Mouse (Mus musculus) midbrain, embryonic 16.5 days (tissue): ENCODE measurements around the gene Phactr1. TPM values are rescaled to one million over a fixed set of nuclear protein-coding genes. Genes with fewer than 3 reads are reported as not detected.

Source experiments
- ATAC-seq: fragments of 200-750 bp; cut with Nextera tagmentation; 2 replicates; pipeline ENCODE4 v1.8.0; 2017; ENCODE audit warnings: moderate TSS enrichment
- H3K27ac ChIP-seq: fragments of 300-500 bp; sonication (generic); 2 replicates; pipeline ENCODE4 v1.5.1; 2014; ENCODE audit warnings: mild to moderate bottlenecking, low read length, mixed read lengths
- H3K27me3 ChIP-seq: fragments of 300-500 bp; sonication (generic); 2 replicates; pipeline ENCODE4 v1.6.1; 2014; ENCODE audit warnings: low read depth, low read length, mixed read lengths; ENCODE audit not compliant: control insufficient read depth, insufficient read depth
- H3K36me3 ChIP-seq: fragments of 300-500 bp; sonication (generic); 2 replicates; pipeline ENCODE4 v1.6.1; 2014; ENCODE audit warnings: mild to moderate bottlenecking, low read length, moderate library complexity, mixed read lengths; ENCODE audit not compliant: control insufficient read depth, insufficient read depth
- H3K4me1 ChIP-seq: fragments of 300-500 bp; sonication (generic); 2 replicates; pipeline ENCODE4 v1.6.1; 2014; ENCODE audit warnings: mild to moderate bottlenecking, low read length, mixed read lengths; ENCODE audit not compliant: control insufficient read depth, insufficient read depth
- H3K4me2 ChIP-seq: fragments of 300-500 bp; sonication (generic); 2 replicates; pipeline ENCODE4 v1.6.1; 2014; ENCODE audit warnings: mild to moderate bottlenecking, low read length, mixed read lengths
- H3K4me3 ChIP-seq: fragments of 300-500 bp; sonication (generic); 2 replicates; pipeline ENCODE4 v1.5.1; 2014; ENCODE audit warnings: low read depth, mild to moderate bottlenecking, low read length, moderate library complexity, mixed read lengths
- H3K9ac ChIP-seq: fragments of 300-500 bp; sonication (generic); 2 replicates; pipeline ENCODE4 v1.6.1; 2014; ENCODE audit warnings: low read depth, low read length, mixed read lengths
- H3K9me3 ChIP-seq: fragments of 300-500 bp; sonication (generic); replicated peaks from 2 replicates; pipeline ENCODE4 v1.6.1; 2014; ENCODE audit warnings: mild to moderate bottlenecking, low read length, mixed read lengths; ENCODE audit not compliant: control insufficient read depth, poor library complexity, severe bottlenecking
- WGBS: fragments of 180-500 bp; shearing (Covaris S2); extraction: QIAGEN DNeasy Blood & Tissue Kit; methylation state at CpG from one replicate; pipeline ENCODE4 v1.1.7; 2014; 5-methylcytosine and 5-hydroxymethylcytosine counted together
- polyA plus RNA-seq: library from polyadenylated mRNA; unstranded; fragments of >200 nt; fragmentation: Nextera tagmentation; extraction: Ambion mirVana; gene quantifications from 2 replicates; pipeline ENCODE4 v1.2.1, GENCODE M21; 2015

The Phactr1 gene
- polyA plus RNA-seq, 1 experiment from 2014 or later: 62.5 TPM

DNA sequence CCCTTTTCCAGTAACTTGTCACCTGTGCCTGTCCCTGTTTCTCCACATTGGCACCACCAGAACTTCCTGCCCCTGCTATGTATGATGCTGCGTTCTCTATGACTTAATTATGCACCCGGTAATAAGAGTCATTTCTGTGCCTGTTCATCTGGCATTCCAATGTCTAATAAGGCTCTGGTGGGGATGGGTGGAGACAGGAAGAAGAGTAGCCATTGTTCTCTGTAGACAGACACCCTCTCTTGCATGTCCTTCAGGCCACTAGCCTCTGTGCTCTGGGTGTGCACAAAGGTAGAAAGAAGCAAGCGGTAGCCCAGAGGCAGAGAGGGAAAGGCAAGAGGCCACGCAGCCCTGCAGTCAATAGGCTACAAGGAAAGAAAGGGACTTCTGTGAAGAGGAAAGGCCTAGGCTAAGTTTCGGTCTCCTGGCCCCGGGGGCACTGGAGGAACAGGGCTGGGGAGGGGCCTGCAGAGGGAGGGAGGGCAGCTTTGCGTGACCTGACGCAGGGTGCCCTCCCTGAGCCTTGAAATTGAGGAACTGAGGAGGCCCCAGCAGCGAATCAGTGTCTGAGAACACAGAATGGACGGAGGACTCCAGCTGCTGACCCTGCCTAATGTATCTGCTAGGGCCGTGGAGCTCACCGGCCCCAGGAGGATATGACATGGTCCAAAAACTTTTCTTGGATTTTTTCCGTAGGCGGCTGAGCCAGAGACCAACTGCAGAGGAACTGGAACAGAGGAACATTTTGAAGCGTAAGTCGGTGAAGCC lies 442.1 kb downstream of the Phactr1 start:
- H3K4me3 ChIP-seq: no peak overlapping the region
- H3K27ac ChIP-seq: no peak overlapping the region
- no peak for ATAC-seq
- no peaks in the 10 kb centered on the region for H3K27me3 ChIP-seq
- H3K4me1 ChIP-seq: no peaks in the 10 kb centered on the region
- H3K36me3 ChIP-seq: no peaks in the 10 kb centered on the region
- no peak overlapping the region for H3K9ac ChIP-seq
- no peak overlapping the region for H3K4me2 ChIP-seq
- 68% methylated on average over 16 of the region's 16 CpGs for WGBS
- H3K9me3 ChIP-seq: no peaks in the 10 kb centered on the region

GRCm38 (mm10) chr13:43123895-43124682 lies 443.7 kb downstream of the Phactr1 start:
- H3K4me1 ChIP-seq: no peaks in the 10 kb centered on the region
- no peak overlapping the region for H3K4me2 ChIP-seq
- no peak overlapping the region for H3K27ac ChIP-seq
- 59% methylated on average over 17 of the region's 17 CpGs for WGBS
- H3K4me3 ChIP-seq: no peak overlapping the region
- H3K9me3 ChIP-seq: no peaks in the 10 kb centered on the region
- H3K36me3 ChIP-seq: 0 out of 2 replicates have a peak, but pooled peaks cover 4% of the 10 kb centered on the region
- no peak overlapping the region for H3K9ac ChIP-seq
- no peaks in the 10 kb centered on the region for H3K27me3 ChIP-seq
- ATAC-seq: no peak

DNA sequence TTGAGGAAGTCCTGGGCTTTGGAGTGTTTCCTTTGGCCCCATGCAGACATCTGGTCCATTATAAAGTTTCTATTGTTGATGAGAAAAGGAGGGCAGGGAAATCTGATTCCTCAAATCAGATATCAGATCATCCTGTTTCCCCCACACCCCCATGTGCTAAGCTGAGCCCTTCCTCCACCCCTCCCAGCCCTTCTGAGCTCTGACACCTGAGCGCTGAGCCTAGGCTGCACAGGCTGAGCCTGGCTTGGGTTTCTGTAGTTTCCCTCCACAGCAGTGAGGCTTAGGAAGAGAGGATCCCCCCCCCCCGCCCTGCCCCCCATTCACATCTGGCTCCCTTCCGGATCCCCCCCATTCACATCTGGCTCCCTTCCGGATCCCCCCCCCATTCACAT lies 444.3 kb downstream of the Phactr1 start:
- ATAC-seq: no peak
- H3K27ac ChIP-seq: no peak overlapping the region
- H3K36me3 ChIP-seq: 0 out of 2 replicates have a peak, but pooled peaks cover 4% of the 10 kb centered on the region
- no peak overlapping the region for H3K4me2 ChIP-seq
- 62% methylated on average over 3 of the region's 4 CpGs for WGBS
- H3K4me1 ChIP-seq: no peaks in the 10 kb centered on the region
- no peak overlapping the region for H3K9ac ChIP-seq
- H3K9me3 ChIP-seq: no peaks in the 10 kb centered on the region
- no peak overlapping the region for H3K4me3 ChIP-seq
- no peaks in the 10 kb centered on the region for H3K27me3 ChIP-seq

DNA sequence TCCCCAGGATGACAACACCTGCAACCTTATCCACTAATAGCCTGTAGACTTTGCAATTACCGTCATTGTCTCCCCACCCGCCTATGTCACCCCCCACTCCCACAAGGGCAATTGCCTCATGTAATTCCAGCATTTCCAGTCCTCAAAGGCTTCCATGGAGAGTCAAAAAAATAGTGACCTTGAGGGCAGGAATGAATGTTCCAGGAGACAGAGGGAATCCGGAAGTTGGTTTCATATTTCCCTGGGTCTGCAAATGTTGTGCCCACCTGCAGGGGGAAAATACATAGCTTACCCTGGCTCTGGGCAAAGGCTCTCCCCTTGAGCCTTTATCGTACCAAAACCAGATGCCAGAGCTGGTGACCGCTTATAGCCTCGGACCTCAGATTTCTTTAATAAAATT lies 449.7 kb downstream of the Phactr1 start:
- no peak overlapping the region for H3K4me3 ChIP-seq
- H3K27me3 ChIP-seq: no peaks in the 10 kb centered on the region
- H3K9ac ChIP-seq: no peak overlapping the region
- H3K9me3 ChIP-seq: no peaks in the 10 kb centered on the region
- no peak for ATAC-seq
- H3K4me1 ChIP-seq: no peaks in the 10 kb centered on the region
- H3K4me2 ChIP-seq: no peak overlapping the region
- H3K27ac ChIP-seq: no peak overlapping the region
- H3K36me3 ChIP-seq: peaks cover 22% of the 10 kb centered on the region
- 80% methylated on average over 6 of the region's 6 CpGs for WGBS

- no peaks in the 10 kb centered on the region for H3K27me3 ChIP-seq
- H3K4me1 ChIP-seq: no peaks in the 10 kb centered on the region
- peaks cover 30% of the 10 kb centered on the region for H3K36me3 ChIP-seq
- H3K4me2 ChIP-seq: no peak overlapping the region
- H3K9ac ChIP-seq: no peak overlapping the region
- no peak overlapping the region for H3K4me3 ChIP-seq
- H3K9me3 ChIP-seq: no peaks in the 10 kb centered on the region
- WGBS: 76% methylated on average over 10 of the region's 10 CpGs
- H3K27ac ChIP-seq: no peak overlapping the region
- ATAC-seq: no peak
Measured at GRCm38 (mm10) chr13:43131741-43132191, 451.3 kb downstream of the Phactr1 start.

- no peak overlapping the region for H3K9ac ChIP-seq
- H3K27me3 ChIP-seq: no peaks in the 10 kb centered on the region
- no peaks in the 10 kb centered on the region for H3K4me1 ChIP-seq
- WGBS: 67% methylated on average over 9 of the region's 9 CpGs
- no peak overlapping the region for H3K27ac ChIP-seq
- ATAC-seq: no peak
- H3K4me2 ChIP-seq: no peak overlapping the region
- no peak overlapping the region for H3K4me3 ChIP-seq
- H3K36me3 ChIP-seq: peaks cover 31% of the 10 kb centered on the region
- H3K9me3 ChIP-seq: no peaks in the 10 kb centered on the region
Measured at GRCm38 (mm10) chr13:43132859-43133258, 452.4 kb downstream of the Phactr1 start.

GRCm38 (mm10) chr13:43133400-43133799 lies 453.0 kb downstream of the Phactr1 start:
- Histone ChIP-seq H3K4me2 (no peak overlapping the region), H3K27ac (no peak overlapping the region), H3K4me1 (no peaks in the 10 kb centered on the region), H3K27me3 (no peaks in the 10 kb centered on the region), H3K36me3 (peaks cover 28% of the 10 kb centered on the region), H3K9me3 (no peaks in the 10 kb centered on the region), H3K9ac (no peak overlapping the region), H3K4me3 (no peak overlapping the region)
- no peak for ATAC-seq
- 63% methylated on average over 7 of the region's 7 CpGs for WGBS

DNA sequence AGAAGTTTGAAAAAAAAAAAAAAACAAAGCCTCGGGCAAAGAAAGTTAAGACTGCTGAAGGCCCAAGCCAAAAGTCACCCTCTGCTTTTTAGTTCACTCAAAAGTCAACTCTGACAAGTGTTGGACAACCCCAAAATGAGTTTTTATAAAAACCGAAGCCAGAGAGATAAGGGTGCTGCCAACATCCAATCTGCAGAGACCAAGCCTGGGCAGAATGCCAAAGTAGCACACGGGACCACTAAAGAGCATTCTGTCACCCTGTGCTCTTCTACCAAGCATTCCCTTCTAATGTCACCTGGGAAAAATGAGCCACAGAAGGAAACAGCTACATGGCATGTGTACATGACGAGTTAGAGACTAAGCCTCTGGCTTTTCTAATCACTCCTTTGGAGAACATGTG lies 454.0 kb downstream of the Phactr1 start:
- 71% methylated on average over 4 of the region's 4 CpGs for WGBS
- ATAC-seq: no peak
- no peak overlapping the region for H3K4me2 ChIP-seq

More for the DNA sequence above, 454.0 kb downstream of the Phactr1 start:
- Histone ChIP-seq H3K9ac (no peak overlapping the region), H3K4me3 (no peak overlapping the region), H3K27me3 (no peaks in the 10 kb centered on the region), H3K4me1 (no peaks in the 10 kb centered on the region), H3K27ac (no peak overlapping the region), H3K9me3 (no peaks in the 10 kb centered on the region), H3K36me3 (peaks cover 28% of the 10 kb centered on the region)
